Mouse (Mus musculus): Measurements from ENCODE around the gene 1700003E16Rik. TPM values are rescaled to one million over a fixed set of nuclear protein-coding genes. Genes with fewer than 3 reads are reported as not detected.
A peak's percentile ranks its signal among the peaks of the same experiment; 100 is the strongest.

Gene 1700003E16Rik
- total RNA-seq, 2 experiments from 2014 or later = 0.14 TPM; not detected in 1

DNA sequence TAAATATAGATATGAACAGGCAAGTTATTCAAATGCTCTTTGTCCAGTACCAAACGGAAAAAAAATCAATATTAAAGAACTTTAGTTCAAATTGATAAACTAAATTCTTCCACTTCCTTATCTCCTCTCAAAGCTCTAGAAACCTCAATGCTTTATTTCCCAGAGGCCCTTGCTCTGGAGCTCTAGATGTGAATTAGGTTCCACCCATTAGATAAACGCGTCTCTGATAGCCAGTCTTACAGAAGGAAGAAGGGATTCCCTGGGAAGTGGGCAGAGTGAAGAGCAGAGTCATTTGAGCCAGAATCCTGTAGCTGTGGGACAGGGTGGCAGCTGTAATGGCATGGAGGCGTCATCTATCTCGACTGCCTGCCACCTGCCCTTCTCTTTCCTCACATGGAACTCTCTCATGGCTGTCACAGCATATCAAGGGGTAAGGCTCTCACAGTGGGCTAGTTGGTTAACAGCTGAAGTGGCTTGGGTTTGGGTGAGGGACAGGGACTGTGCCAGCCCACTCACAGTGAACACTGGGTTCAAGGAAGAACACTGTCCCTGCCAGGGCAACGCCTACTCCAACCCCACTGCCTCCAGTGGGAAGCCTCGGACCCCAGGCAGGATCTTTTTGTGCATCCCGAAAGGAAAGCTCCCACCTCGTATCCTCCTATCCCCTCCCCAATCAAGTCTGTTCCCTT lies 51.3 kb downstream of the 1700003E16Rik start:
- DNase-seq = no peak

DNA sequence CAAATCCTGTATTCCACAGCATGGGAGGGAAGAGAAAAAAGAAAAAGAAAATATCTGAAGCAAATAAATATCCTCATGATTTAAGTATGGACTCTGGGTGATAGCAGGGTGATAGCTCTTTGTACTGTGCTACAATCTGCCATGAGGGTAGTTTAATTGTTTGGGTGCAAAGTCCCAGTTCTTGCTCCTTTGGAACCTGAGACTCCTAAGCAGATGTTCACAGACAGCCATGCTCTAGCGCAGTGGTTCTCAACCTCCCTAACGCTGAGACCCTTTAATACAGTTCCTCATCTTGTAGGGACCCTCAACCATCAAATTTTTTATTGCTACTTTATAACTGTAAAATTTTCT lies 51.8 kb downstream of the 1700003E16Rik start:
- no peak for DNase-seq

DNA sequence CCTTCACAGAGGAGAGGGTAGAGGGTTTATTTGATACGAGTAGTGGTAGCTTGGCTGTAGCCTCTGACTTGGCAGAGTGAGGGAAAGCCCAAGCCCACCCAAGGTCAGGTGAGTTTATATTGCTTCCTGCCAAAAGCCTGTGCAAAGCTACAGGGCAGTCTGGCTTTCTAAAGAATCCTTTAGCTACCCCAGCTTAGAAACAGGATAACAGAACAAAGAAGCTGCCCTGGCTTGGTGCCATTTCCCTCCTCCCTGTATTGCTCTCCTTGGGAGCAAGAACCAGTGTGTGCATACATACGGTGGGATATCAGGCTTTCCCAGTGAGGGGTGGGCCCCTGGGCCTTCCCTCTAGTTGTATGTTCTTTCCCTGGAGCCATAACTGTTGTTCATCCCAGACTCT lies 54.3 kb downstream of the 1700003E16Rik start:
- DNase-seq = peak; percentile 36

DNA sequence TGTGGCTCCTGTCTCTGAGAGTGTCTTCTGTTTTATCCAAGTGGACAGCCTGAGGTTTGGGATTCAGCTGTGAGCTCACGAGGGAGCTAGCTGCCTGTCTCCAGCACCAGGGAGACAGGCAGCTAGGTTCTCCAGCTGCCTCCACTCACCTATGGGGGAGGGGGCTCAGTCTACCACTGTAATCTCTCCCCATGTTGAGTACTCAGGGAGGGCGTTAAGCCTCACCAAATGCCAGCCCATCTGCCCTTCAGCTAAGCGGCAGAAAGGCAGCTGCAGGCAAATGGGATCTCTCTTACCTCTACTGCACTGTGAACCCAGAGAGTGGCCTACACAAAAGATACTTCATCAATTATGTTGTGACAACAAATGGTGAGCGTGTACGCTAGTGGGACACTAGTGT lies 55.3 kb downstream of the 1700003E16Rik start:
- DNase-seq = no peak

Other genes starting within 250 kb of the 1700003E16Rik start
- under 1 TPM in 1 of 2 experiments, not detected in 1; 0.14 TPM for gene Sema4f, start 216.6 kb upstream of the 1700003E16Rik start, total RNA-seq (2021)
- gene M1ap, start 209.5 kb upstream of the 1700003E16Rik start, total RNA-seq (2021) = under 1 TPM; 0.52 to 0.81 TPM
- 1 to 10 TPM; 5.3 to 6.1 TPM for gene Dok1, start 122.9 kb upstream of the 1700003E16Rik start, total RNA-seq (2021)
- gene Loxl3, start 122.2 kb upstream of the 1700003E16Rik start, total RNA-seq (2021) = 1 to 10 TPM; 4.7 to 6.0 TPM
- 10 to 100 TPM; 84.1 to 88.4 TPM for gene Aup1, start 101.9 kb upstream of the 1700003E16Rik start, total RNA-seq (2021)
- 10 to 100 TPM; 42.6 to 43.5 TPM for gene Htra2, start 101.1 kb upstream of the 1700003E16Rik start, total RNA-seq (2021)
- under 1 TPM; 0.59 to 0.62 TPM for gene Dqx1, start 98.6 kb upstream of the 1700003E16Rik start, total RNA-seq (2021)
- gene Tlx2, start 86.1 kb upstream of the 1700003E16Rik start, total RNA-seq (2021) = under 1 TPM in 1 of 2 experiments, not detected in 1; 0.20 TPM
- 10 to 100 TPM in 1 of 2 experiments, 1 to 10 TPM in 1; 7.2 to 10.2 TPM for gene Pcgf1, start 78.5 kb upstream of the 1700003E16Rik start, total RNA-seq (2021)
- under 1 TPM in 1 of 2 experiments, not detected in 1; 0.88 TPM for gene Lbx2, start 70.0 kb upstream of the 1700003E16Rik start, total RNA-seq (2021)
- 1 to 10 TPM; 2.4 to 3.0 TPM for gene Ccdc142, start 54.8 kb upstream of the 1700003E16Rik start, total RNA-seq (2021)
- 1 to 10 TPM; 1.7 to 1.8 TPM for gene Gm42688, start 54.8 kb upstream of the 1700003E16Rik start, total RNA-seq (2021)
- gene Mrpl53, start 47.4 kb upstream of the 1700003E16Rik start, total RNA-seq (2021) = 100 to 1,000 TPM; 105 to 120 TPM
- gene Mogs, start 40.9 kb upstream of the 1700003E16Rik start, total RNA-seq (2021) = 10 to 100 TPM; 11.3 to 12.3 TPM
- gene Wbp1, start 34.8 kb upstream of the 1700003E16Rik start, total RNA-seq (2021) = 10 to 100 TPM; 80.4 to 86.8 TPM
- 10 to 100 TPM; 14.9 to 17.4 TPM for gene Ino80b, start 31.0 kb upstream of the 1700003E16Rik start, total RNA-seq (2021)
- 10 to 100 TPM; 11.7 to 13.1 TPM for gene Rtkn, start 20.9 kb upstream of the 1700003E16Rik start, total RNA-seq (2021)
- 1 to 10 TPM; 1.6 to 1.8 TPM for gene Wdr54, start within 50 bp of the 1700003E16Rik start, total RNA-seq (2021)
- 100 to 1,000 TPM; 122 to 123 TPM for gene Dctn1, start 9.5 kb downstream of the 1700003E16Rik start, total RNA-seq (2021)
- gene Slc4a5, start 63.4 kb downstream of the 1700003E16Rik start, total RNA-seq (2021) = under 1 TPM in 1 of 2 experiments, not detected in 1; 0.12 TPM
- 10 to 100 TPM; 10.7 to 15.0 TPM for gene Mthfd2, start 169.5 kb downstream of the 1700003E16Rik start, total RNA-seq (2021)
- 10 to 100 TPM; 32.2 to 34.3 TPM for gene Mob1a, start 169.6 kb downstream of the 1700003E16Rik start, total RNA-seq (2021)
- gene Bola3, start 192.7 kb downstream of the 1700003E16Rik start, total RNA-seq (2021) = 100 to 1,000 TPM; 232 to 238 TPM

All from heart, postnatal 4 days (tissue).